ENCODE assay signal across 29 mouse cellular contexts in genomic region chr1:82860391-82860790, GRCm38 (mm10). TPM values are rescaled to one million over a fixed set of nuclear protein-coding genes. Genes with fewer than 3 reads are reported as not detected.
DNase-seq lines count a peak whose midpoint lies in the region; ATAC-seq and TF ChIP-seq lines count a peak whose summit lies in the region.
"Had no signal": no experiment of that assay in that cellular context is flagged by ENCODE, and none has a peak within 500 bp of the region (broad histone marks: within the 10 kb centered on the region; RNA-seq: fewer than 3 reads in every experiment).

No protein-coding gene starts in this region.

- H3K9me3 ChIP-seq in embryonic facial prominence, embryonic 11.5 days (replicated peaks; ENCODE audit: control insufficient read depth, low read length), result no peaks in the 10 kb centered on the region
- H3K9me3 ChIP-seq in embryonic facial prominence, embryonic 10.5 days, result no peaks in the 10 kb centered on the region
- H3K9me3 ChIP-seq in liver, embryonic 15.5 days (replicated peaks), result no peaks in the 10 kb centered on the region
- H3K9me3 ChIP-seq in liver, postnatal 0 days (ENCODE audit: low read length), result no peaks in the 10 kb centered on the region
- H3K9me3 ChIP-seq in neural tube, embryonic 12.5 days, result no peaks in the 10 kb centered on the region
- H3K9me3 ChIP-seq in limb, embryonic 13.5 days, result no peaks in the 10 kb centered on the region
- H3K9me3 ChIP-seq: embryonic facial prominence, embryonic 13.5 days; forebrain, embryonic 13.5 days; kidney, embryonic 15.5 days had no signal

- H3K9ac ChIP-seq in embryonic facial prominence, embryonic 11.5 days (replicated peaks; ENCODE audit: low read length), result no peak overlapping the region
- H3K9ac ChIP-seq in liver, embryonic 15.5 days, result no peak overlapping the region
- no peak overlapping the region for H3K9ac ChIP-seq in liver, postnatal 0 days (replicated peaks)
- no peak overlapping the region for H3K9ac ChIP-seq in neural tube, embryonic 12.5 days
- no peak overlapping the region for H3K9ac ChIP-seq in limb, embryonic 13.5 days
- H3K9ac ChIP-seq: embryonic facial prominence, embryonic 13.5 days; forebrain, embryonic 13.5 days; hindbrain, embryonic 14.5 days; kidney, embryonic 15.5 days had no signal

- 88% methylated on average over 4 of the region's 4 CpGs for whole genome bisulfite sequencing in embryonic facial prominence, embryonic 11.5 days
- 95% methylated on average over 4 of the region's 4 CpGs for WGBS in embryonic facial prominence, embryonic 10.5 days
- WGBS in liver, embryonic 15.5 days (ENCODE audit: insufficient replicate concordance), result 88% methylated on average over 4 of the region's 4 CpGs
- 93% methylated on average over 4 of the region's 4 CpGs for WGBS in liver, postnatal 0 days (ENCODE audit: insufficient replicate concordance)
- 96% methylated on average over 4 of the region's 4 CpGs for WGBS in neural tube, embryonic 12.5 days
- WGBS in limb, embryonic 13.5 days, result 60% methylated on average over 4 of the region's 4 CpGs

- ATAC-seq in embryonic facial prominence, embryonic 11.5 days (replicated peaks; ENCODE audit: insufficient number of reproducible peaks, low FRiP score, low TSS enrichment, low read depth), result 0 out of 2 replicates have a peak, but pooled peaks have one; percentile 29
- 0 out of 2 replicates have a peak, but pooled peaks have one; percentile 20 for ATAC-seq in liver, embryonic 15.5 days (ENCODE audit: insufficient read depth)
- no peak for ATAC-seq in liver, postnatal 0 days
- ATAC-seq in neural tube, embryonic 12.5 days (ENCODE audit: low FRiP score, low read depth), result peak; percentile 33; the same call in 1 of the 2 replicates
- ATAC-seq in limb, embryonic 13.5 days (ENCODE audit: low FRiP score, low read depth), result peak; percentile 32; the same call in 1 of the 2 replicates
- ATAC-seq: activated CD4-positive, CD25-positive, alpha-beta regulatory T cell, adult 4 months; forebrain, embryonic 13.5 days had no signal

- no peaks in the 10 kb centered on the region for H3K4me1 ChIP-seq in embryonic facial prominence, embryonic 11.5 days (ENCODE audit: control insufficient read depth, insufficient read depth, low read length)
- H3K4me1 ChIP-seq in embryonic facial prominence, embryonic 10.5 days, result 0 out of 2 replicates have a peak, but pooled peaks cover 2% of the 10 kb centered on the region
- H3K4me1 ChIP-seq in liver, embryonic 15.5 days (replicated peaks), result peaks cover 19% of the 10 kb centered on the region
- 0 out of 2 replicates have a peak, but pooled peaks cover 3% of the 10 kb centered on the region for H3K4me1 ChIP-seq in liver, postnatal 0 days (ENCODE audit: insufficient read depth)
- no peaks in the 10 kb centered on the region for H3K4me1 ChIP-seq in neural tube, embryonic 12.5 days
- H3K4me1 ChIP-seq in limb, embryonic 13.5 days, result peaks cover 14% of the 10 kb centered on the region
- H3K4me1 ChIP-seq: forebrain, embryonic 13.5 days; kidney, embryonic 15.5 days had no signal

- no peaks in the 10 kb centered on the region for H3K36me3 ChIP-seq in embryonic facial prominence, embryonic 11.5 days (replicated peaks; ENCODE audit: control insufficient read depth, insufficient read depth, low read depth, low read length)
- H3K36me3 ChIP-seq in embryonic facial prominence, embryonic 10.5 days (replicated peaks), result peaks cover 21% of the 10 kb centered on the region
- peaks cover 48% of the 10 kb centered on the region for H3K36me3 ChIP-seq in liver, embryonic 15.5 days (replicated peaks)
- H3K36me3 ChIP-seq in liver, postnatal 0 days (replicated peaks; ENCODE audit: insufficient read depth, low read length), result peaks cover 36% of the 10 kb centered on the region
- H3K36me3 ChIP-seq in neural tube, embryonic 12.5 days, result peaks cover 7% of the 10 kb centered on the region; the same call in 1 of the 2 replicates
- H3K36me3 ChIP-seq in limb, embryonic 13.5 days, result peaks cover 15% of the 10 kb centered on the region
- H3K36me3 ChIP-seq: embryonic facial prominence, embryonic 13.5 days had no signal

- H3K4me3 ChIP-seq in embryonic facial prominence, embryonic 11.5 days (ENCODE audit: low read depth, low read length), result no peak overlapping the region
- no peak overlapping the region for H3K4me3 ChIP-seq in embryonic facial prominence, embryonic 10.5 days
- H3K4me3 ChIP-seq in liver, embryonic 15.5 days (replicated peaks), result no peak overlapping the region
- no peak overlapping the region for H3K4me3 ChIP-seq in liver, postnatal 0 days (ENCODE audit: low read depth, low read length)
- H3K4me3 ChIP-seq in neural tube, embryonic 12.5 days, result no peak overlapping the region
- no peak overlapping the region for H3K4me3 ChIP-seq in limb, embryonic 13.5 days
- H3K4me3 ChIP-seq: embryonic facial prominence, embryonic 13.5 days; forebrain, embryonic 13.5 days; kidney, embryonic 15.5 days; left cerebral cortex, adult 2 months had no signal

- no peak for TF ChIP-seq EP300 in liver, postnatal 0 days (IDR thresholded peaks at IDR 0.05; ENCODE audit: low read depth)

- no peak for DNase-seq in embryonic facial prominence, embryonic 11.5 days (ENCODE audit: low spot score)
- DNase-seq in embryonic facial prominence, embryonic 10.5 days (ENCODE audit: low spot score), result no peak
- DNase-seq in liver, postnatal 0 days, result no peak
- DNase-seq in neural tube, embryonic 10.5 days (ENCODE audit: extremely low spot score, low spot score), result no peak
- DNase-seq in layer of hippocampus, adult 18-20 months (ENCODE audit: low spot score in 2 of 2), result no peak
- DNase-seq: adrenal gland, adult 8-10 months; cerebellum, adult 18-20 months; cerebellum, postnatal 14 days; gastrocnemius, postnatal 36 days; kidney, adult 11 months; kidney, postnatal 4 days; layer of hippocampus, adult 9-11 months; lung, adult 18-20 months; lung, postnatal 4 days; thymus, postnatal 25 days had no signal

- H3K27ac ChIP-seq in embryonic facial prominence, embryonic 11.5 days (replicated peaks; ENCODE audit: low read depth, low read length), result no peak overlapping the region
- H3K27ac ChIP-seq in embryonic facial prominence, embryonic 10.5 days (replicated peaks), result no peak overlapping the region
- no peak overlapping the region for H3K27ac ChIP-seq in liver, embryonic 15.5 days (replicated peaks)
- no peak overlapping the region for H3K27ac ChIP-seq in liver, postnatal 0 days (ENCODE audit: low read depth)
- H3K27ac ChIP-seq in neural tube, embryonic 12.5 days, result no peak overlapping the region
- no peak overlapping the region for H3K27ac ChIP-seq in limb, embryonic 13.5 days
- H3K27ac ChIP-seq: embryonic facial prominence, embryonic 13.5 days; forebrain, embryonic 13.5 days; hindbrain, embryonic 14.5 days; kidney, embryonic 15.5 days; left cerebral cortex, adult 2 months had no signal

- no peaks in the 10 kb centered on the region for H3K27me3 ChIP-seq in embryonic facial prominence, embryonic 11.5 days (ENCODE audit: control insufficient read depth, insufficient read depth, low read length)
- no peaks in the 10 kb centered on the region for H3K27me3 ChIP-seq in embryonic facial prominence, embryonic 10.5 days (replicated peaks; ENCODE audit: low read depth, poor library complexity, severe bottlenecking)
- no peaks in the 10 kb centered on the region for H3K27me3 ChIP-seq in liver, embryonic 15.5 days
- H3K27me3 ChIP-seq in liver, postnatal 0 days (ENCODE audit: insufficient read depth, low read length), result no peaks in the 10 kb centered on the region
- H3K27me3 ChIP-seq in neural tube, embryonic 12.5 days (replicated peaks), result no peaks in the 10 kb centered on the region
- no peaks in the 10 kb centered on the region for H3K27me3 ChIP-seq in limb, embryonic 13.5 days
- H3K27me3 ChIP-seq: embryonic facial prominence, embryonic 13.5 days; forebrain, embryonic 13.5 days; kidney, embryonic 15.5 days had no signal

- no peak overlapping the region for H3K4me2 ChIP-seq in embryonic facial prominence, embryonic 11.5 days (ENCODE audit: low read depth, low read length)
- H3K4me2 ChIP-seq in liver, embryonic 15.5 days, result no peak overlapping the region
- H3K4me2 ChIP-seq in liver, postnatal 0 days (ENCODE audit: low read depth, low read length), result no peak overlapping the region
- no peak overlapping the region for H3K4me2 ChIP-seq in neural tube, embryonic 12.5 days (replicated peaks)
- no peak overlapping the region for H3K4me2 ChIP-seq in limb, embryonic 13.5 days (replicated peaks)
- H3K4me2 ChIP-seq: embryonic facial prominence, embryonic 13.5 days; forebrain, embryonic 13.5 days; hindbrain, embryonic 14.5 days; kidney, embryonic 15.5 days had no signal

- no peak for TF ChIP-seq CTCF in liver, postnatal 0 days (IDR thresholded peaks at IDR 0.05; ENCODE audit: low read depth)

RNA-seq across cellular contexts. Expression of gene Agfg1, which starts 21.1 kb away (rescaled TPM):
- 48.6 and 51.6 TPM in 2 replicates for polyA plus RNA-seq in embryonic facial prominence, embryonic 11.5 days (2014; fragmentation: Nextera tagmentation; extraction: Ambion mirVana)
- polyA plus RNA-seq in embryonic facial prominence, embryonic 10.5 days (2016; fragmentation: Nextera tagmentation; extraction: Ambion mirVana), result 32.3 and 35.4 TPM in 2 replicates
- 46.3 and 46.5 TPM in 2 replicates for polyA plus RNA-seq in liver, embryonic 15.5 days (2015; fragmentation: Nextera tagmentation; extraction: Ambion mirVana)
- 12.2 and 14.2 TPM in 2 replicates for polyA plus RNA-seq in liver, postnatal 0 days (2015; fragmentation: Nextera tagmentation; extraction: Ambion mirVana)
- 44.7 and 54.5 TPM in 2 replicates for polyA plus RNA-seq in neural tube, embryonic 12.5 days (2016; fragmentation: Nextera tagmentation; extraction: Ambion mirVana)
- polyA plus RNA-seq in limb, embryonic 13.5 days (2015; fragmentation: Nextera tagmentation; extraction: Ambion mirVana), result 25.3 and 27.4 TPM in 2 replicates
- 10 to 100 TPM; 69.3 to 74.0 TPM for total RNA-seq in layer of hippocampus, adult 18-20 months (2021)

RNA-seq across cellular contexts. Expression of gene A030005L19Rik, which starts 52.7 kb away (rescaled TPM):
- not detected in 2 replicates for polyA plus RNA-seq in embryonic facial prominence, embryonic 11.5 days (2014; fragmentation: Nextera tagmentation; extraction: Ambion mirVana)
- 0.25 TPM in 1 of 2 replicates, not detected in the other for polyA plus RNA-seq in embryonic facial prominence, embryonic 10.5 days (2016; fragmentation: Nextera tagmentation; extraction: Ambion mirVana)
- polyA plus RNA-seq in liver, embryonic 15.5 days (2015; fragmentation: Nextera tagmentation; extraction: Ambion mirVana), result 0.15 and 0.29 TPM in 2 replicates
- polyA plus RNA-seq in liver, postnatal 0 days (2015; fragmentation: Nextera tagmentation; extraction: Ambion mirVana), result not detected in 2 replicates
- polyA plus RNA-seq in neural tube, embryonic 12.5 days (2016; fragmentation: Nextera tagmentation; extraction: Ambion mirVana), result 0.33 and 0.43 TPM in 2 replicates
- polyA plus RNA-seq in limb, embryonic 13.5 days (2015; fragmentation: Nextera tagmentation; extraction: Ambion mirVana), result 0.18 TPM in 1 of 2 replicates, not detected in the other
- total RNA-seq in layer of hippocampus, adult 18-20 months (2021), result under 1 TPM; 0.42 to 0.71 TPM
- total RNA-seq: gastrocnemius, adult 18-20 months; gastrocnemius, postnatal 36 days; heart, adult 8-10 months; heart, postnatal 25 days; megakaryocyte-erythroid progenitor cell, adult 5-6 weeks had no signal
- polyA plus RNA-seq: forebrain, embryonic 13.5 days; heart, embryonic 14.5 days; hindbrain, embryonic 14.5 days had no signal
